Mouse (Mus musculus) forebrain, embryonic 10.5 days (tissue): ENCODE data around the gene Tmem178b. TPM values are rescaled to one million over a fixed set of nuclear protein-coding genes. Genes with fewer than 3 reads are reported as not detected.

Experiments used
- DNase-seq: peaks from one replicate; pipeline ENCODE4 v3.0.0-alpha.2; 2017; ENCODE audit warnings: low spot score; ENCODE audit errors: extremely low spot score
- H3K27ac ChIP-seq: fragments of 300-500 bp; sonication (generic); 2 replicates; pipeline ENCODE4 v1.5.1; 2016; ENCODE audit warnings: mild to moderate bottlenecking
- H3K27me3 ChIP-seq: fragments of 300-500 bp; sonication (generic); 2 replicates; pipeline ENCODE4 v1.6.1; 2016; ENCODE audit warnings: mild to moderate bottlenecking; ENCODE audit not compliant: poor library complexity, severe bottlenecking
- H3K36me3 ChIP-seq: fragments of 300-500 bp; sonication (generic); replicated peaks from 2 replicates; pipeline ENCODE4 v1.6.1; 2016; ENCODE audit warnings: mild to moderate bottlenecking, moderate library complexity
- H3K4me1 ChIP-seq: fragments of 300-500 bp; sonication (generic); 2 replicates; pipeline ENCODE4 v1.6.1; 2016
- H3K4me3 ChIP-seq: fragments of 300-500 bp; sonication (generic); 2 replicates; pipeline ENCODE4 v1.5.1; 2016; ENCODE audit warnings: mild to moderate bottlenecking, moderate library complexity
- H3K9me3 ChIP-seq: fragments of 300-500 bp; sonication (generic); 2 replicates; pipeline ENCODE4 v1.6.1; 2016; ENCODE audit warnings: mild to moderate bottlenecking, moderate library complexity
- WGBS: fragments of 180-500 bp; shearing (Covaris S2); methylation state at CpG from one replicate; pipeline ENCODE4 v1.1.7; 2016; 5-methylcytosine and 5-hydroxymethylcytosine counted together
- polyA plus RNA-seq: library from polyadenylated mRNA; unstranded; fragments of >200 nt; fragmentation: Nextera tagmentation; extraction: Ambion mirVana; gene quantifications from 2 replicates; pipeline ENCODE4 v1.2.1, GENCODE M21; 2016

The Tmem178b gene
- polyA plus RNA-seq, 1 experiment from 2014 or later = 1.3 TPM

DNA sequence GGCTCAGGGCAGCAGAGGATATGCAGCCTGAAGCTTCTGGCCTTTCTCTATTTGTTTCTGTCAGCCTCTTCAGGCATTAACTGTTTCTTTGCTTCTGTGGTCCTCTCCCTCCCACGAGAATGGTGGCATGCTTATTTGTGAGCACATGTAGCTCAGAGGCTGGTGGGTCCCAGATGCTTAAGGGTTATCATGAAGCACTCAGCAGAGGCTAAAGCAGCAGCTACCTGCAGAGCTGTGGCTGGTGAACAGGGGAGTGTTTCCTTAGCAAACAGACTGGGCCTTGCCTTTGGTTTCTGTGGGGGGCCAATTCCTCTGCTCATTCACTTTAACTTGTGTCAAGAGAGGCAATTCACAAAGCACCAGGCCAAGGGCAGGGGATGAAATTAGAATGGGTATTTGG lies 203.0 kb downstream of the Tmem178b start:
- H3K36me3 ChIP-seq = no peaks in the 10 kb centered on the region
- H3K4me3 ChIP-seq = no peak overlapping the region
- 24% methylated on average over 1 of the region's 1 CpGs for whole genome bisulfite sequencing
- no peak overlapping the region for H3K27ac ChIP-seq
- no peaks in the 10 kb centered on the region for H3K27me3 ChIP-seq
- no peak for DNase-seq
- no peaks in the 10 kb centered on the region for H3K9me3 ChIP-seq
- peaks cover 5% of the 10 kb centered on the region; the same call in 1 of the 2 replicates for H3K4me1 ChIP-seq

DNA sequence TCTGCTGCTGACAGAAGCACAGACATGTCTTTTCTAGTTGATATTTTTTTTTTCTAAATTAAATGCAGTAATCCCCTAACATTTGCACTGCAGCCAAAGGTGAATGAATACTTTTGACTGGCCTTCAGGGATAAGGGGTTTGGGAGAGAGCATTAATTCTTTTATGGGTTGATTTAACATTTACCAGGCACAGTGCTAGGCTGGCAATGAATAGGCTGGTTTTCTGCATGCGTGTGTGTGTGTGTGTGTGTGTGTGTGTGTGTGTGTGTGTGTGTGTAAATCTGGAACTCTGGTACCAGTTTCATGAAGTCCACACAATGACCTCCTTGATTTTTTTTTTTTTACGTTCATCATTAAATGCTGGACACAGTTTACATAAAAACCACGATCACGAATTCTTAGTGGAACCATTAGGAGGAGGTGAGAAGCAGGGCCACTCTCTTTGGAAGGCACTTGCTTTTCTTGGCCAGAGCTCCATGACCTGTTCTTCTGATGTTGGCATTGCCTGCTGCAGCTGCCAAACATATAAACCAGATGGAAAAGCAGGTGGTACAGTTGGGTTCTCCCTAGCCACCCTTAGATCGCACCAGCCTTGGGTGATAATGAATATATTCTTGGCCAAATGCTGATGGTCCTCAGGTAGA lies 203.7 kb downstream of the Tmem178b start:
- Histone ChIP-seq H3K9me3 (no peaks in the 10 kb centered on the region), H3K27ac (no peak overlapping the region), H3K27me3 (no peaks in the 10 kb centered on the region), H3K4me3 (no peak overlapping the region), H3K4me1 (peaks cover 5% of the 10 kb centered on the region; the same call in 1 of the 2 replicates), H3K36me3 (no peaks in the 10 kb centered on the region)
- WGBS = 92% methylated on average over 5 of the region's 5 CpGs
- DNase-seq = no peak

DNA sequence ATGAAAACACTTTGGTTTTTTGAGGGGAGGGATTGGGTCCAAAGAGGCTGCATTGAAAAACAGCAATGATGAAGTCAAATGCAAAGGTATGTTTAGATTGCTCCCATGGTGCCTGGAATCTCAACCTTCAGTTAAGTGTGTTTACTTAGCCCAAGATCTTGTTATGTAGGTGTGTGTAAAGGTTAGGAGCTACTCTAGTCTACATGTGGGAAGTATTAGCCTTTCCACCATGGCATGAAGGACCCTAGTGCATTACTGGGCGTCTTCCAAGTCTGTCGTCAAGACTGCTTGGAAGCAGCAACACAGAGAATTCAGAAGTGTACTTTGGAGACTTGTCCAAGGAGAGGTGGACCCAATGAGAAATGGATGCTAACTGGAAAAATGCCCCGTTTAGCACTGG lies 205.3 kb downstream of the Tmem178b start:
- H3K36me3 ChIP-seq = no peaks in the 10 kb centered on the region
- no peak for DNase-seq
- WGBS = 88% methylated on average over 3 of the region's 3 CpGs

GRCm38 (mm10) chr6:40083726-40084125 lies 210.7 kb downstream of the Tmem178b start:
- Histone ChIP-seq H3K36me3 (no peaks in the 10 kb centered on the region), H3K27ac (no peak overlapping the region), H3K27me3 (no peaks in the 10 kb centered on the region), H3K9me3 (no peaks in the 10 kb centered on the region), H3K4me3 (no peak overlapping the region), H3K4me1 (no peaks in the 10 kb centered on the region)
- WGBS = 86% methylated on average over 3 of the region's 3 CpGs
- no peak for DNase-seq

More for the DNA sequence above, 205.3 kb downstream of the Tmem178b start:
- H3K4me1 ChIP-seq = peaks cover 5% of the 10 kb centered on the region; the same call in 1 of the 2 replicates
- no peaks in the 10 kb centered on the region for H3K27me3 ChIP-seq
- H3K27ac ChIP-seq = no peak overlapping the region
- no peaks in the 10 kb centered on the region for H3K9me3 ChIP-seq
- no peak overlapping the region for H3K4me3 ChIP-seq

DNA sequence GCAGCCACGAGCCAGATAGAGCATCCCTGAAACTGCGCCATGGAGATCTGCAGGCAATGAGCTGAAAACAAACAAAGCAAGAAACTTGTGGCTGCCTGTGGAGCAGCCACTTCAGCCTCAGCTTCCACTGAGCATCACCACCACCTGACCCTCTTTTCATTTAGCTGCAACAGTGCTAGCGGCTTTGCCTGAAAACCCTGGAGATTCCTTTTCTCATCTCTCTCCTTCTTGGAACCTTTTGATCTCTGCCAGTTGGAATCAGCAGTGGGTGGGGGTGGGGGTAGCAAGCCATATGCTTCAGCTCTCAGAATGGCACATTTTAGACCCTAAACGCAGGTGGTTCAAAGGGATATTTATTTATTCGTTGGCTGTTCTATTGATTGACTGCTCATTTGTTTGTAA lies 218.2 kb downstream of the Tmem178b start:
- 41% methylated on average over 5 of the region's 5 CpGs for WGBS
- DNase-seq = no peak
- no peak overlapping the region for H3K4me3 ChIP-seq
- H3K27me3 ChIP-seq = no peaks in the 10 kb centered on the region
- peaks cover 11% of the 10 kb centered on the region for H3K4me1 ChIP-seq
- H3K9me3 ChIP-seq = no peaks in the 10 kb centered on the region
- no peak overlapping the region for H3K27ac ChIP-seq
- H3K36me3 ChIP-seq = no peaks in the 10 kb centered on the region

- no peak overlapping the region for H3K4me3 ChIP-seq
- peaks cover 8% of the 10 kb centered on the region; the same call in 1 of the 2 replicates for H3K4me1 ChIP-seq
- H3K27ac ChIP-seq = no peak overlapping the region
- H3K36me3 ChIP-seq = no peaks in the 10 kb centered on the region
- 87% methylated on average over 2 of the region's 2 CpGs for WGBS
- no peaks in the 10 kb centered on the region for H3K27me3 ChIP-seq
- no peaks in the 10 kb centered on the region for H3K9me3 ChIP-seq
- no peak for DNase-seq
These were observed 225.4 kb downstream of the Tmem178b start for GRCm38 (mm10) chr6:40098498-40098897.

DNA sequence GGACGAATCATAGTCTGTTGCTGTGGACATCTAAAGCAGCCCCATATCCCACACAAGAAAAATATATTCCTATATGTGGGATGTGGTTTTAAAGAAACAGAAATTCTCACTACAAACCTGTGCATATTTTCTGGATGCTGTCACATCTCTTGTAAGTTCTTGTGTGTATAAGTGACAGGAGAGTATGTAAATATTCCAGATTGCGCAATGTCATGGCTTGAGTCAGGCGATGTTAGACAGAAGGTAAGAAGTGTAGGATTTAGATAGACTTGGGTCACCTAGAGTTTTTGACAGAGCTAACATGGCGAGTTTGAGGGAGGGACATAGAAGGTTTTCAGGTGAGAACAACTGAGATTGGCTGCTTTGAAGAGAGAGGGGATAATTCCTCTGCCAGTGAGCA lies 228.7 kb downstream of the Tmem178b start:
- DNase-seq = no peak
- H3K27ac ChIP-seq = no peak overlapping the region
- no peaks in the 10 kb centered on the region for H3K9me3 ChIP-seq
- H3K4me3 ChIP-seq = no peak overlapping the region
- 91% methylated on average over 4 of the region's 4 CpGs for WGBS
- peaks cover 21% of the 10 kb centered on the region for H3K4me1 ChIP-seq
- H3K27me3 ChIP-seq = no peaks in the 10 kb centered on the region
- H3K36me3 ChIP-seq = no peaks in the 10 kb centered on the region

- Histone ChIP-seq H3K27me3 (no peaks in the 10 kb centered on the region), H3K36me3 (no peaks in the 10 kb centered on the region), H3K4me3 (no peak overlapping the region), H3K27ac (0 out of 2 replicates have a peak overlapping the region, but pooled peaks have one; percentile 53), H3K9me3 (no peaks in the 10 kb centered on the region), H3K4me1 (peaks cover 21% of the 10 kb centered on the region)
- DNase-seq = no peak
- WGBS = 68% methylated on average over 4 of the region's 4 CpGs
These were observed 229.8 kb downstream of the Tmem178b start for GRCm38 (mm10) chr6:40102863-40103262.

GRCm38 (mm10) chr6:40110029-40110428 lies 237.0 kb downstream of the Tmem178b start:
- 88% methylated on average over 5 of the region's 5 CpGs for WGBS
- DNase-seq = no peak
- no peaks in the 10 kb centered on the region for H3K36me3 ChIP-seq

GRCm38 (mm10) chr6:40110729-40111128 lies 237.7 kb downstream of the Tmem178b start:
- no peaks in the 10 kb centered on the region for H3K9me3 ChIP-seq
- 77% methylated on average over 2 of the region's 2 CpGs for WGBS
- no peak overlapping the region for H3K4me3 ChIP-seq
- no peak overlapping the region for H3K27ac ChIP-seq
- no peaks in the 10 kb centered on the region for H3K27me3 ChIP-seq
- H3K36me3 ChIP-seq = no peaks in the 10 kb centered on the region
- H3K4me1 ChIP-seq = no peaks in the 10 kb centered on the region
- no peak for DNase-seq

More at GRCm38 (mm10) chr6:40110029-40110428, 237.0 kb downstream of the Tmem178b start:
- H3K4me3 ChIP-seq = no peak overlapping the region
- H3K4me1 ChIP-seq = no peaks in the 10 kb centered on the region
- H3K27me3 ChIP-seq = no peaks in the 10 kb centered on the region
- no peaks in the 10 kb centered on the region for H3K9me3 ChIP-seq
- H3K27ac ChIP-seq = no peak overlapping the region

- 92% methylated on average over 10 of the region's 10 CpGs for WGBS
- no peaks in the 10 kb centered on the region for H3K27me3 ChIP-seq
- no peak overlapping the region for H3K4me3 ChIP-seq
- H3K9me3 ChIP-seq = no peaks in the 10 kb centered on the region
- no peaks in the 10 kb centered on the region for H3K4me1 ChIP-seq
- no peaks in the 10 kb centered on the region for H3K36me3 ChIP-seq
- no peak for DNase-seq
- H3K27ac ChIP-seq = no peak overlapping the region
These were observed 239.4 kb downstream of the Tmem178b start for GRCm38 (mm10) chr6:40112488-40112887.

DNA sequence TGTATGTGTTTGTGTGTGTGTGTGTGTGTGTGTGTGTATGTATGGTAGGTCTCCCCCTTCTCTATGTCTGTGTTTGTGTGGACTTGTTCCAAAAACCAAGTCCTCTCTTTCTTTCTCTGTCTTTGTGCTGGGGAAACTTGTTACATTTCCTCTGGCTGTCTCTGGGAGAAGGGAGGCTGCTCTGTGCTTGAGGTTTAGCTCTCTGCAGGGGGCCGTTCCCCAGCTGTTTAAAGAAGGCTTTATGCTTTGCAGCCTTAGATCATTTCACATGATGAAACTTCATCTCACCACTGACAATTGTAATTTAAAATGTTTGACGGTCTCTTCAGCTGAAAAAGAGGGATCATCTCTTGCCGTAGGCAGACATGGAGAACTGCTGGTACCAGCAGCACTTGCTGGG lies 243.2 kb downstream of the Tmem178b start:
- no peak for DNase-seq
- H3K4me3 ChIP-seq = no peak overlapping the region
- H3K27me3 ChIP-seq = no peaks in the 10 kb centered on the region
- no peaks in the 10 kb centered on the region for H3K36me3 ChIP-seq
- H3K4me1 ChIP-seq = no peaks in the 10 kb centered on the region
- H3K9me3 ChIP-seq = no peaks in the 10 kb centered on the region
- 69% methylated on average over 3 of the region's 3 CpGs for WGBS
- no peak overlapping the region for H3K27ac ChIP-seq

DNA sequence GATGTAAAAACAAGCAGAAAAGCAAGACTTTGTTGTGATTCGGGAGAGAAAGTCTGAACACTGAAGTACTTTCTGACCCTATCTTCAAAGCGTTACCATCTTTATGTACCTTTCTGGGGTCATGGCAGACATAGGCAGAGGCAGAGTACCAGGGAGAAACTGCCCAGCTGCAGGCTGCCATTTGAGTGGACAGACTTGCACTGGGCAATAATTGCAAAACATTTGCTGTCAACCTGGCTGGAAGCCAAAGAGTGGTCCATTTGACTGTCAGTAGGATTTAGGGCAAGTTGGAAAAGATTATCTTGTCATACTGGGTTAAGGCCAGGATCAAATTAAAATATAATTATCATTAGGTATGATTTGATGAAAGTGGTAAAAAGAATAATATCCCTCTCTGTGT lies 247.1 kb downstream of the Tmem178b start:
- no peak for DNase-seq
- H3K27ac ChIP-seq = no peak overlapping the region
- no peaks in the 10 kb centered on the region for H3K9me3 ChIP-seq
- WGBS = 84% methylated on average over 2 of the region's 2 CpGs
- H3K4me1 ChIP-seq = peaks cover 7% of the 10 kb centered on the region
- H3K27me3 ChIP-seq = no peaks in the 10 kb centered on the region
- no peak overlapping the region for H3K4me3 ChIP-seq
- no peaks in the 10 kb centered on the region for H3K36me3 ChIP-seq
